Mouse (Mus musculus): ENCODE measurements around the gene Aym1.

DNA sequence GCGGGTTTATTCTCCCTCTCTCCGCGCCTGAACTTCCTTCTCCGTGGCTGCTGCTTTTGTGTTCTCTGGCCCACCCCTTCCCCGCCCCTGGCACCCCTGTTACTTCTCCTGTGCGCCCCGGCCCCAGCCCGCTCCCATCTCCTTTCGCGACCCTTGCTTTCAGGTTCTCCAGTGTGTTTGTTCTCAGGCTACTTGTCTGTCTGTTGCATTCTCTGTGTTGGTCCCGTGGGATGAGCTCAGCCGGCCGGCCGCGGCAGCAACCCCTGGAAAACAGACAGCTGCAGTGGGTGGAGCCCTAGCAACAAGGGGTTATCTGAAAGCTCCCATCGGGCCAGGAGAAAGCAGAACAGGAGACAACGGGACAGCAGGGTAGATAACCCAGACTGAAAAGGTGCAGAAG is 21.4 kb upstream of the Aym1 start:
- TF ChIP-seq POLR2A (IDR thresholded peaks at IDR 0.05; ENCODE audit: borderline replicate concordance, insufficient read depth, low read length) (no peak), CTCF (IDR thresholded peaks at IDR 0.05; ENCODE audit: borderline replicate concordance, insufficient read depth, low read depth, low read length) (no peak)
